Mouse (Mus musculus) stomach, postnatal 0 days (tissue): ENCODE results near the gene Vmn1r210. TPM values are rescaled to one million over a fixed set of nuclear protein-coding genes. Genes with fewer than 3 reads are reported as not detected.
"Not testable (repeated sequence)": the region's sequence is repeated elsewhere in the genome, so short reads cannot be mapped to it uniquely, and the experiment has no call there.

Experiments
- ATAC-seq: fragments of 200-750 bp; cut with Nextera tagmentation; 2 replicates; pipeline ENCODE4 v1.8.0; 2017; ENCODE audit not compliant: low FRiP score, low TSS enrichment
- DNase-seq: peaks from one replicate; pipeline ENCODE4 v3.0.0-alpha.2; 2016; ENCODE audit warnings: low spot score
- H3K27ac ChIP-seq: fragments of 300-500 bp; sonication (generic); replicated peaks from 2 replicates; pipeline ENCODE4 v1.5.1; 2014; ENCODE audit warnings: mild to moderate bottlenecking, control low read depth
- H3K27me3 ChIP-seq: fragments of 300-500 bp; sonication (generic); 2 replicates; pipeline ENCODE4 v1.6.1; 2014; ENCODE audit warnings: low read length; ENCODE audit not compliant: control insufficient read depth, insufficient read depth
- H3K36me3 ChIP-seq: fragments of 300-500 bp; sonication (generic); 2 replicates; pipeline ENCODE4 v1.6.1; 2014; ENCODE audit warnings: low read length, mixed read lengths; ENCODE audit not compliant: control insufficient read depth, insufficient read depth
- H3K4me1 ChIP-seq: fragments of 300-500 bp; sonication (generic); replicated peaks from 2 replicates; pipeline ENCODE4 v1.6.1; 2014; ENCODE audit warnings: antibody characterized with exemption; ENCODE audit not compliant: control insufficient read depth, insufficient read depth
- H3K4me2 ChIP-seq: fragments of 300-500 bp; sonication (generic); replicated peaks from 2 replicates; pipeline ENCODE4 v1.6.1; 2014; ENCODE audit warnings: low read depth, mild to moderate bottlenecking, control low read depth, moderate library complexity
- H3K4me3 ChIP-seq: fragments of 300-500 bp; sonication (generic); 2 replicates; pipeline ENCODE4 v1.5.1; 2014; ENCODE audit warnings: low read depth, low read length, control low read depth
- H3K9ac ChIP-seq: fragments of 300-500 bp; sonication (generic); 2 replicates; pipeline ENCODE4 v1.6.1; 2014; ENCODE audit warnings: mild to moderate bottlenecking, low read length, control low read depth, mixed read lengths
- H3K9me3 ChIP-seq: fragments of 300-500 bp; sonication (generic); 2 replicates; pipeline ENCODE4 v1.6.1; 2016; ENCODE audit warnings: low read length; ENCODE audit not compliant: control insufficient read depth
- WGBS: fragments of 180-500 bp; shearing (Covaris S2); extraction: QIAGEN DNeasy Blood & Tissue Kit; methylation state at CpG from one replicate; pipeline ENCODE4 v1.1.7; 2014; 5-methylcytosine and 5-hydroxymethylcytosine counted together
- polyA plus RNA-seq: library from polyadenylated mRNA; unstranded; fragments of >200 nt; fragmentation: Nextera tagmentation; extraction: Ambion mirVana; gene quantifications from 2 replicates; pipeline ENCODE4 v1.2.1, GENCODE M21; 2015

The Vmn1r210 gene
- polyA plus RNA-seq, 1 experiment from 2014 or later = not detected

DNA sequence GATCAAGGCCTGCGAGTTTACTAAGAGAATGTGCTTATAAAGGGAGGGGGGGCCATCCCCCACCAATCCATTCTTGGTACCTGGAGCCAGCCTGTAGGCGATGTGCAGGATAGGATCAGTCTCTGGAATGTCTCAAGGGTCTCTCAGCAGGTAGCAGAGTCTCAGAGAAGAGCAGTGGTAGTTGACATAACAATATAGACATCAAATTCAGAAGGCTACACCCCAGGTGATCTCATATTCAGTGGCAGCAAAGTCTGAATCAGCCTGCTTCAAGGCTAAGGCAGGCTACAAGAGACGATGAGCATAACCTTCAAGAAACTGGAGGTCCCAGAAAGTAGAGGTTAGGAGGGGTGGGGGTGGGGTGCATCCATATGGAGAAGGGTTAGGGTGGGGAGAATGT lies 43.1 kb downstream of the Vmn1r210 start:
- ATAC-seq, H3K9ac ChIP-seq, H3K36me3 ChIP-seq, H3K4me1 ChIP-seq, H3K27me3 ChIP-seq, H3K9me3 ChIP-seq, H3K27ac ChIP-seq, H3K4me2 ChIP-seq, H3K4me3 ChIP-seq, DNase-seq: not testable (repeated sequence)
- WGBS = 74% methylated on average over 3 of the region's 3 CpGs

DNA sequence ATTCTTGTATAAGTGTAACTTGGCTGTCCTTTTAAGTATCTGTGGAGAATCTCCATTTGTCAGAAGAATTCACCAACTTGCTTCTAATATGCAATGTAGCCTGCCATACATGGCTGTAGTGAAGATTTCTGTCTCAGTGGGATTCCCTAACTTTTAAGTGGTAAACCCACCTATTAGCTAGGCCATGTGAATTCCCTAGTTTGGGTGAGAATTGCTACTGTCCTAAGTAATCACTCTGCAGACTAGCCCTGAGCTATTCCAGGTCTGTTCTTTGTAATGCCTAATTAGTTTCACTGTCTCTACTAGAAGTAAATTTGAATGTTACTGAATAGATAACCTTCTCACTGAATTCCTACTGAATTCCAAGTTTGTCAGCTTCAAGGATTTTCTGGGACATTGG lies 47.0 kb downstream of the Vmn1r210 start:
- not testable (repeated sequence) for H3K4me3 ChIP-seq, H3K4me2 ChIP-seq, H3K27ac ChIP-seq, H3K9ac ChIP-seq, H3K4me1 ChIP-seq, DNase-seq, H3K9me3 ChIP-seq, H3K27me3 ChIP-seq, H3K36me3 ChIP-seq, ATAC-seq

DNA sequence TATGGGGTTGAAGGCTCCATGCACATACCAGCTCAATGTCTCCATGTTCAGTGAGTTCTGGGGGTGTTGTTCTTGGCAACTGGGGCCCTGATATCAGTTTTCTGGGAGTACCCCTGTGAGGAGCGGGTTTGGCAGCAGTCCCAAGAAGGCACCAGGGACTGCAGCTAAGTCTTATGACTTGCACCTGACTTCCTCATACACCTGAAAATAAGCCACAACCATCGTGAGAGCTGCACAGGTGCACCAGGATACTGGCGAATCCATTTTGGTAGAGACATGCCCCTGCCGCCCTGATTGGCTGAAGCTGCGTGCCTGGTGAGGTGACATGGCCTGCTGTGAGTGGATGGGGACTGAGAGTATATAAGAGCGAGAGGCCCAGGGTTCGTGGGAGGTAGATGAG lies 53.8 kb downstream of the Vmn1r210 start, which contains the start of gene Vmn1r208:
TSS of gene Vmn1r208 (minus strand) at position 101 of the 400 bp plus-strand sequence.
- not testable (repeated sequence) for ATAC-seq, DNase-seq, H3K27ac ChIP-seq, H3K9ac ChIP-seq, H3K27me3 ChIP-seq, H3K9me3 ChIP-seq, H3K4me2 ChIP-seq, H3K4me3 ChIP-seq, H3K4me1 ChIP-seq, H3K36me3 ChIP-seq
- WGBS = no CpG with 5 or more reads among the region's 7 CpGs

Other genes starting within 250 kb of the Vmn1r210 start
- gene Vmn1r205, start 238.3 kb downstream of the Vmn1r210 start, polyA plus RNA-seq = not detected in 2 replicates
- gene Vmn1r206, start 207.1 kb downstream of the Vmn1r210 start, polyA plus RNA-seq = not detected in 2 replicates
- not detected in 2 replicates for gene Vmn1r207-ps, start 101.7 kb downstream of the Vmn1r210 start, polyA plus RNA-seq
- 0.04 TPM in 1 of 2 replicates, not detected in the other for gene Vmn1r208, start 53.9 kb downstream of the Vmn1r210 start, polyA plus RNA-seq
- not detected in 2 replicates for gene Vmn1r209, start 21.7 kb downstream of the Vmn1r210 start, polyA plus RNA-seq
- gene Vmn1r211, start 26.2 kb upstream of the Vmn1r210 start, polyA plus RNA-seq = not detected in 2 replicates
- gene Vmn1r212, start 52.9 kb upstream of the Vmn1r210 start, polyA plus RNA-seq = not detected in 2 replicates
- gene Vmn1r213, start 176.3 kb upstream of the Vmn1r210 start, polyA plus RNA-seq = not detected in 2 replicates
- not detected in 2 replicates for gene Vmn1r214, start 199.1 kb upstream of the Vmn1r210 start, polyA plus RNA-seq
- not detected in 2 replicates for gene Vmn1r215, start 236.7 kb upstream of the Vmn1r210 start, polyA plus RNA-seq